Comparison of ENCODE assay signal across 28 mouse cellular contexts in genomic region chr9:108398324-108398723, GRCm38 (mm10). TPM values are rescaled to one million over a fixed set of nuclear protein-coding genes. Genes with fewer than 3 reads are reported as not detected.
DNase-seq lines count a peak whose midpoint lies in the region; ATAC-seq lines count a peak whose summit lies in the region.
"Had no signal": no experiment of that assay in that cellular context is flagged by ENCODE, and none has a peak within 500 bp of the region (broad histone marks: within the 10 kb centered on the region; RNA-seq: fewer than 3 reads in every experiment).

No protein-coding gene starts in this region.

- no peaks in the 10 kb centered on the region for H3K27me3 ChIP-seq in embryonic facial prominence, embryonic 10.5 days (replicated peaks; ENCODE audit: low read depth, poor library complexity, severe bottlenecking)
- H3K27me3 ChIP-seq: embryonic facial prominence, embryonic 15.5 days; heart, embryonic 15.5 days; intestine, embryonic 15.5 days had no signal

- H3K9me3 ChIP-seq in embryonic facial prominence, embryonic 10.5 days = no peaks in the 10 kb centered on the region
- H3K9me3 ChIP-seq: embryonic facial prominence, embryonic 15.5 days; forebrain, embryonic 10.5 days; G1E; heart, embryonic 15.5 days; hindbrain, embryonic 10.5 days; intestine, embryonic 15.5 days had no signal

- ATAC-seq in cerebellum, adult (ENCODE audit: insufficient number of reproducible peaks, low FRiP score, low TSS enrichment) = no peak
- ATAC-seq: CD4-positive, CD25-positive, alpha-beta regulatory T cell, adult 4 months; forebrain, embryonic 14.5 days; intestine, embryonic 15.5 days had no signal

- no peaks in the 10 kb centered on the region; the same call in 1 of the 2 replicates for H3K4me1 ChIP-seq in embryonic facial prominence, embryonic 10.5 days
- H3K4me1 ChIP-seq: embryonic facial prominence, embryonic 15.5 days; intestine, embryonic 15.5 days had no signal

- intact Hi-C loops in gastrocnemius, postnatal 14 days (cut with DNase I; ENCODE audit: low total_unique reads) = no loop called here

- DNase-seq in cerebellum, adult 11 months = peak; percentile 11
- DNase-seq in cerebellum, adult 11-12 months = peak; percentile 15
- DNase-seq in cerebellum, adult 9-10 months = peak; percentile 25
- peak; percentile 54 to 71 for DNase-seq in cerebellum, postnatal 25 days
- no peak for DNase-seq in embryonic facial prominence, embryonic 10.5 days (ENCODE audit: low spot score)
- no peak for DNase-seq in ovary, adult 18-20 months (ENCODE audit: low spot score)
- no peak for DNase-seq in gastrocnemius, postnatal 14 days
- DNase-seq: adrenal gland, postnatal 36 days; B cell, adult 2 months; heart, adult 2 months; heart, postnatal 14 days; kidney, adult 18-20 months had no signal

- no peak overlapping the region for H3K4me3 ChIP-seq in embryonic facial prominence, embryonic 10.5 days
- H3K4me3 ChIP-seq: embryonic facial prominence, embryonic 15.5 days; erythroblast, embryonic 14.5 days; forebrain, embryonic 10.5 days; heart, adult 2 months; heart, embryonic 15.5 days; hindbrain, embryonic 10.5 days; intestine, embryonic 15.5 days had no signal

- H3K27ac ChIP-seq in embryonic facial prominence, embryonic 10.5 days (replicated peaks) = no peak overlapping the region
- H3K27ac ChIP-seq: embryonic facial prominence, embryonic 15.5 days; forebrain, embryonic 10.5 days; heart, adult 2 months; heart, embryonic 15.5 days; hindbrain, embryonic 10.5 days; hindbrain, embryonic 14.5 days; intestine, embryonic 15.5 days had no signal

- peaks cover 13% of the 10 kb centered on the region for H3K36me3 ChIP-seq in embryonic facial prominence, embryonic 10.5 days (replicated peaks)

- WGBS in embryonic facial prominence, embryonic 10.5 days = 86% methylated on average over 3 of the region's 3 CpGs

RNA-seq across cellular contexts. Expression of gene 1700102P08Rik, which starts 5.7 kb away (rescaled TPM):
- polyA plus RNA-seq in embryonic facial prominence, embryonic 10.5 days (2016; fragmentation: Nextera tagmentation; extraction: Ambion mirVana) = 0.67 and 1.0 TPM in 2 replicates
- under 1 TPM; 0.31 to 0.42 TPM for total RNA-seq in gastrocnemius, postnatal 14 days (2021)

RNA-seq across cellular contexts. Expression of gene Ccdc36, which starts 30.0 kb away (rescaled TPM):
- polyA plus RNA-seq in embryonic facial prominence, embryonic 10.5 days (2016; fragmentation: Nextera tagmentation; extraction: Ambion mirVana) = 0.93 and 1.1 TPM in 2 replicates
- total RNA-seq in gastrocnemius, postnatal 14 days (2021) = under 1 TPM in 1 of 2 experiments, not detected in 1; 0.16 TPM
- total RNA-seq: adrenal gland, adult 2 months; adrenal gland, postnatal 36 days; gastrocnemius, adult 8-10 months; heart, adult 2 months; heart, postnatal 14 days had no signal
- polyA plus RNA-seq: adrenal gland, adult 2 months; erythroblast, embryonic 14.5 days; G1E; heart, adult 2 months had no signal

RNA-seq across cellular contexts. Expression of gene BC048562, which starts 38.0 kb away (rescaled TPM):
- not detected in 2 replicates for polyA plus RNA-seq in embryonic facial prominence, embryonic 10.5 days (2016; fragmentation: Nextera tagmentation; extraction: Ambion mirVana)
- total RNA-seq in gastrocnemius, postnatal 14 days (2021) = not detected
- total RNA-seq: adrenal gland, adult 2 months; adrenal gland, postnatal 36 days; gastrocnemius, adult 8-10 months; gastrocnemius, postnatal 4 days; heart, adult 2 months; heart, postnatal 14 days had no signal
- polyA plus RNA-seq: adrenal gland, adult 2 months; CD4-positive, CD25-positive, alpha-beta regulatory T cell, adult 4 months; embryonic facial prominence, embryonic 11.5 days; embryonic facial prominence, embryonic 15.5 days; erythroblast, embryonic 14.5 days; forebrain, embryonic 10.5 days; forebrain, embryonic 14.5 days; heart, adult 2 months; heart, embryonic 11.5 days; heart, embryonic 15.5 days; hindbrain, embryonic 10.5 days; hindbrain, embryonic 14.5 days; intestine, embryonic 15.5 days had no signal

RNA-seq across cellular contexts. Expression of gene Usp4, which starts 50.7 kb away (rescaled TPM):
- polyA plus RNA-seq in embryonic facial prominence, embryonic 10.5 days (2016; fragmentation: Nextera tagmentation; extraction: Ambion mirVana) = 127 and 133 TPM in 2 replicates
- 10 to 100 TPM; 56.6 to 62.4 TPM for total RNA-seq in gastrocnemius, postnatal 14 days (2021)

RNA-seq across cellular contexts. Expression of gene Gpx1, which starts 59.6 kb away (rescaled TPM):
- polyA plus RNA-seq in embryonic facial prominence, embryonic 10.5 days (2016; fragmentation: Nextera tagmentation; extraction: Ambion mirVana) = 810 and 843 TPM in 2 replicates
- total RNA-seq in gastrocnemius, postnatal 14 days (2021) = 10 to 100 TPM; 86.5 to 98.0 TPM

Comparison
In these comparisons a context has a peak if more than half of its experiments do, and no peak if none do; other contexts are left out.
1. DNase-seq: peak in cerebellum, adult 11 months (single experiment), cerebellum, adult 11-12 months (single experiment), cerebellum, adult 9-10 months (single experiment) and cerebellum, postnatal 25 days (2 of 2); none in embryonic facial prominence, embryonic 10.5 days (single experiment), ovary, adult 18-20 months (single experiment) and gastrocnemius, postnatal 14 days (single experiment).